Mouse (Mus musculus): ENCODE data around the gene Gatd1. TPM values are rescaled to one million over a fixed set of nuclear protein-coding genes. Genes with fewer than 3 reads are reported as not detected.
A peak's percentile ranks its signal among the peaks of the same experiment; 100 is the strongest.

Gatd1 gene
- polyA plus RNA-seq, 1 experiment: not detected

GRCm38 (mm10) chr7:141403305-141403704, 10.6 kb downstream of the Gatd1 start:
- 34% methylated on average over 5 of the region's 5 CpGs for WGBS
- TF ChIP-seq CTCF (IDR thresholded peaks at IDR 0.05; ENCODE audit: insufficient read depth, low read depth, low read length) (0 out of 2 replicates have a peak, but pooled peaks have one; percentile 23), POLR2A (IDR thresholded peaks at IDR 0.05; ENCODE audit: insufficient read depth, low read depth, low read length) (no peak)
- H3K27ac ChIP-seq (ENCODE audit: insufficient read depth, low read depth, low read length): no peak overlapping the region

GRCm38 (mm10) chr7:141395348-141395747, 18.6 kb downstream of the Gatd1 start:
- WGBS: 79% methylated on average over 1 of the region's 1 CpGs
- Histone ChIP-seq H3K27ac (ENCODE audit: insufficient read depth, low read depth, low read length) (no peak overlapping the region), H3K4me1 (ENCODE audit: control insufficient read depth, insufficient read depth, low read length) (peaks cover 3% of the 10 kb centered on the region; the same call in 1 of the 2 replicates), H3K4me3 (ENCODE audit: insufficient read depth, low read depth, low read length) (no peak overlapping the region)
- no peak for TF ChIP-seq POLR2A (IDR thresholded peaks at IDR 0.05; ENCODE audit: insufficient read depth, low read depth, low read length)

More at GRCm38 (mm10) chr7:141403305-141403704, 10.6 kb downstream of the Gatd1 start:
- Histone ChIP-seq H3K4me3 (ENCODE audit: insufficient read depth, low read depth, low read length) (no peak overlapping the region), H3K4me1 (ENCODE audit: control insufficient read depth, insufficient read depth, low read length) (no peaks in the 10 kb centered on the region)

GRCm38 (mm10) chr7:141394771-141395170, 19.2 kb downstream of the Gatd1 start:
- H3K4me3 ChIP-seq (ENCODE audit: insufficient read depth, low read depth, low read length): no peak overlapping the region
- peak; percentile 73 for TF ChIP-seq CTCF (IDR thresholded peaks at IDR 0.05; ENCODE audit: insufficient read depth, low read depth, low read length)
- no peak for TF ChIP-seq POLR2A (IDR thresholded peaks at IDR 0.05; ENCODE audit: insufficient read depth, low read depth, low read length)
- no peak overlapping the region for H3K27ac ChIP-seq (ENCODE audit: insufficient read depth, low read depth, low read length)
- WGBS: 16% methylated on average over 6 of the region's 6 CpGs
- H3K4me1 ChIP-seq (ENCODE audit: control insufficient read depth, insufficient read depth, low read length): peaks cover 3% of the 10 kb centered on the region; the same call in 1 of the 2 replicates

GRCm38 (mm10) chr7:141394158-141394557, 19.8 kb downstream of the Gatd1 start:
- no peak for TF ChIP-seq CTCF (IDR thresholded peaks at IDR 0.05; ENCODE audit: insufficient read depth, low read depth, low read length)
- no peak for TF ChIP-seq POLR2A (IDR thresholded peaks at IDR 0.05; ENCODE audit: insufficient read depth, low read depth, low read length)
- no peak overlapping the region for H3K27ac ChIP-seq (ENCODE audit: insufficient read depth, low read depth, low read length)
- no peak overlapping the region for H3K4me3 ChIP-seq (ENCODE audit: insufficient read depth, low read depth, low read length)
- WGBS: 90% methylated on average over 7 of the region's 7 CpGs
- peaks cover 3% of the 10 kb centered on the region; the same call in 1 of the 2 replicates for H3K4me1 ChIP-seq (ENCODE audit: control insufficient read depth, insufficient read depth, low read length)

GRCm38 (mm10) chr7:141392552-141393222, 21.2 kb downstream of the Gatd1 start:
- Histone ChIP-seq H3K4me1 (ENCODE audit: control insufficient read depth, insufficient read depth, low read length) (peaks cover 3% of the 10 kb centered on the region; the same call in 1 of the 2 replicates), H3K27ac (ENCODE audit: insufficient read depth, low read depth, low read length) (no peak overlapping the region; the same call in 1 of the 2 replicates), H3K4me3 (ENCODE audit: insufficient read depth, low read depth, low read length) (peak overlapping the region; percentile 72)
- no peak for TF ChIP-seq CTCF (IDR thresholded peaks at IDR 0.05; ENCODE audit: insufficient read depth, low read depth, low read length)
- no peak for TF ChIP-seq POLR2A (IDR thresholded peaks at IDR 0.05; ENCODE audit: insufficient read depth, low read depth, low read length)
- 8% methylated on average over 9 of the region's 9 CpGs for WGBS

GRCm38 (mm10) chr7:141391625-141392551, 22.0 kb downstream of the Gatd1 start, which contains the start of gene Taldo1:
TSS of gene Taldo1 (plus strand) at chr7:141392199.
- WGBS: under 1% methylated on average over 57 of the region's 57 CpGs
- Histone ChIP-seq H3K4me3 (ENCODE audit: insufficient read depth, low read depth, low read length) (peak within 1 kb of the TSS; percentile 72), H3K27ac (ENCODE audit: insufficient read depth, low read depth, low read length) (peak within 1 kb of the TSS; percentile 58), H3K4me1 (ENCODE audit: control insufficient read depth, insufficient read depth, low read length) (peaks cover 3% of the 10 kb centered on the region; the same call in 1 of the 2 replicates)
- TF ChIP-seq POLR2A (IDR thresholded peaks at IDR 0.05; ENCODE audit: insufficient read depth, low read depth, low read length): peak; percentile 87
- TF ChIP-seq CTCF (IDR thresholded peaks at IDR 0.05; ENCODE audit: insufficient read depth, low read depth, low read length): no peak

GRCm38 (mm10) chr7:141390326-141391259, 23.3 kb downstream of the Gatd1 start:
- 64% methylated on average over 9 of the region's 9 CpGs for WGBS

More at GRCm38 (mm10) chr7:141390326-141391259, 23.3 kb downstream of the Gatd1 start:
- Histone ChIP-seq H3K27ac (ENCODE audit: insufficient read depth, low read depth, low read length) (no peak overlapping the region), H3K4me1 (ENCODE audit: control insufficient read depth, insufficient read depth, low read length) (peaks cover 3% of the 10 kb centered on the region; the same call in 1 of the 2 replicates), H3K4me3 (ENCODE audit: insufficient read depth, low read depth, low read length) (no peak overlapping the region)
- no peak for TF ChIP-seq POLR2A (IDR thresholded peaks at IDR 0.05; ENCODE audit: insufficient read depth, low read depth, low read length)
- no peak for TF ChIP-seq CTCF (IDR thresholded peaks at IDR 0.05; ENCODE audit: insufficient read depth, low read depth, low read length)

Data from olfactory bulb, adult 2 months (tissue).